Mouse (Mus musculus) heart, adult 2 months (tissue): ENCODE data around the gene Gab2. TPM values are rescaled to one million over a fixed set of nuclear protein-coding genes. Genes with fewer than 3 reads are reported as not detected.

ENCODE experiments used
- DNase-seq, 2 experiments: peaks; one replicate each; pipeline ENCODE4 v3.0.0; 2021
- H3K27ac ChIP-seq: fragments of 200-600 bp; 2 replicates; pipeline ENCODE4 v1.8.1; 2022
- H3K27me3 ChIP-seq: fragments of 200-500 bp; 2 replicates; pipeline ENCODE4 v1.6.1; 2012; ENCODE audit warnings: mild to moderate bottlenecking, low read length, inconsistent platforms, mixed read lengths; ENCODE audit not compliant: control insufficient read depth, insufficient read depth
- H3K36me3 ChIP-seq: fragments of 200-500 bp; 2 replicates; pipeline ENCODE4 v1.6.1; 2012; ENCODE audit warnings: low read length, inconsistent platforms; ENCODE audit not compliant: control insufficient read depth, insufficient read depth
- H3K4me1 ChIP-seq: fragments of 200-500 bp; 2 replicates; pipeline ENCODE4 v1.6.1; 2011; ENCODE audit warnings: low read length; ENCODE audit not compliant: control insufficient read depth, insufficient read depth
- H3K4me3 ChIP-seq: fragments of 200-600 bp; 2 replicates; pipeline ENCODE4 v1.8.1; 2022
- H3K79me2 ChIP-seq: fragments of 200-500 bp; replicated peaks from 2 replicates; pipeline ENCODE4 v1.6.1; 2012; ENCODE audit warnings: mild to moderate bottlenecking, inconsistent platforms, low read length, moderate library complexity, mixed read lengths; ENCODE audit not compliant: control insufficient read depth, insufficient read depth
- H3K9ac ChIP-seq: fragments of 200-500 bp; 2 replicates; pipeline ENCODE4 v1.6.1; 2012; ENCODE audit warnings: low read depth, mild to moderate bottlenecking, control low read depth, inconsistent platforms, low read length, mixed read lengths
- CTCF ChIP-seq: fragments of 200-600 bp; IDR thresholded peaks from 2 replicates; pipeline ENCODE4 v1.8.1; 2022; ENCODE audit warnings: antibody characterized with exemption, mild to moderate bottlenecking, moderate library complexity
- EP300 ChIP-seq: fragments of 200-500 bp; IDR thresholded peaks from 2 replicates; pipeline ENCODE4 v1.6.1; 2011; ENCODE audit warnings: low read depth, low read length, control low read depth; ENCODE audit not compliant: insufficient read depth
- POLR2A ChIP-seq: fragments of 200-500 bp; IDR thresholded peaks from 2 replicates; pipeline ENCODE4 v1.6.1; 2011; ENCODE audit warnings: mild to moderate bottlenecking, low read depth, low read length, control low read depth; ENCODE audit not compliant: insufficient read depth
- WGBS: fragments of 180-500 bp; shearing (Covaris S2); methylation state at CpG from one replicate; pipeline ENCODE4 v1.1.7; 2018; 5-methylcytosine and 5-hydroxymethylcytosine counted together
- intact Hi-C: fragments of 180-260 bp; cut with DNase I; formaldehyde crosslinking; loops from one replicate; pipeline ENCODE4 v1.15.1; 2025
- polyA plus RNA-seq: library from polyadenylated mRNA; depleted of rRNA; stranded (reverse); fragments of >200 nt; gene quantifications from 2 replicates; pipeline ENCODE4 v1.2.3, GENCODE M21; 2012
- total RNA-seq, 2 experiments: library from RNA; stranded (reverse); gene quantifications; 2 replicates each; pipeline ENCODE4 v1.2.3; 2021

Gab2 gene
- total and polyA plus RNA-seq, 3 experiments: 15.9 to 17.6 (median 16.4) TPM

GRCm38 (mm10) chr7:97136453-97136852 is 55.1 kb downstream of the Gab2 start:
- TF ChIP-seq POLR2A: no peak
- TF ChIP-seq CTCF: no peak
- no peak for TF ChIP-seq EP300
- WGBS: 67% methylated on average over 3 of the region's 3 CpGs

GRCm38 (mm10) chr7:97151082-97151813 is 69.9 kb downstream of the Gab2 start:
- H3K36me3 ChIP-seq: peaks cover 5% of the 10 kb centered on the region
- H3K9ac ChIP-seq: no peak overlapping the region
- 74% methylated on average over 2 of the region's 2 CpGs for WGBS
- peaks cover 4% of the 10 kb centered on the region for H3K4me1 ChIP-seq
- no peaks in the 10 kb centered on the region for H3K79me2 ChIP-seq
- intact Hi-C loops: no loop called here
- no peaks in the 10 kb centered on the region for H3K27me3 ChIP-seq
- DNase-seq: no peak
- H3K27ac ChIP-seq: no peak overlapping the region
- TF ChIP-seq POLR2A (no peak), EP300 (no peak), CTCF (no peak)
- no peak overlapping the region for H3K4me3 ChIP-seq

More at GRCm38 (mm10) chr7:97136453-97136852, 55.1 kb downstream of the Gab2 start:
- no peaks in the 10 kb centered on the region; the same call in 1 of the 2 replicates for H3K4me1 ChIP-seq
- H3K36me3 ChIP-seq: no peaks in the 10 kb centered on the region
- no peaks in the 10 kb centered on the region for H3K27me3 ChIP-seq
- no peak overlapping the region for H3K4me3 ChIP-seq
- no peak overlapping the region for H3K9ac ChIP-seq
- no peaks in the 10 kb centered on the region; the same call in 1 of the 2 replicates for H3K79me2 ChIP-seq
- no peak for DNase-seq
- intact Hi-C loops: no loop called here
- no peak overlapping the region for H3K27ac ChIP-seq

DNA sequence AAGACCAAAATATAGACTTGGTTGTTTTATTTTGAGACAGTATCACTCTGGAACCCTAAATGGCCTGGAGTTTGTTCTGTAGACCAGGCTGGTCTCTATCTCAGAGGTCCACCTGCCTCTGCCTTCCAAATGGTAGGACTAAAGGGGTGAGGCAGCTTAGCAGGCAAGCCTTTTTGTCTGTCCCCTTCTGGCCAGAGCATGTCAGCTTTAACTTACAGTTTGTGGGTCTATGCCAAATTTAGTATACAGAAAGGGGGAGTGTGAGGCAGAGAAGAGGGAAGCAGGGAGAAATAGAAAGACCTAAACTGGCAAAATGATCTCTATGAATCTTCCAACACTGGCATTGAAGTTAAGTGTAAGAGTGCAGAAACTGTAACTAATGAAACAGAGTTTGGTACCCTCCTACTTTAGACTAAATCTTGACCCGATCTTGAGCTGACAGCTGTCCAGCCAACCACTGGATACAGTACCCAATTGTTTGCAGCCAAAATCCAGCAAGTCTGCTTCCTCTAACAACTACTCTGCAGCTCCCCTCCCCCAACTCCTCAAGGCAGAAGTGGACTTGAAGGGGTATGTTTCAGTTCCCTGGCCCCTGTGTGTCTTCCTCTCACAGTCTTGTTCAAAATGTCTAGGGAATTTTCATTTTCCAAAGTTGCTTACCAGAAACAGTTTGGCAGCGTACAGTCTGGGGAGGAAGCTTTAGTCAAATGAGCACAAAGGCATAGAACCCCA is 73.5 kb downstream of the Gab2 start:
- peaks cover 4% of the 10 kb centered on the region for H3K4me1 ChIP-seq
- peaks cover 5% of the 10 kb centered on the region for H3K36me3 ChIP-seq
- no peak overlapping the region for H3K4me3 ChIP-seq
- no peaks in the 10 kb centered on the region for H3K79me2 ChIP-seq
- peak in 1 of 2 experiments; percentile 56 for DNase-seq
- TF ChIP-seq EP300 (no peak), CTCF (no peak), POLR2A (no peak)
- intact Hi-C loops: no loop called here
- no peaks in the 10 kb centered on the region for H3K27me3 ChIP-seq
- peak overlapping the region; percentile 1; the same call in 1 of the 2 replicates for H3K27ac ChIP-seq
- no peak overlapping the region for H3K9ac ChIP-seq
- WGBS: 29% methylated on average over 2 of the region's 2 CpGs

DNA sequence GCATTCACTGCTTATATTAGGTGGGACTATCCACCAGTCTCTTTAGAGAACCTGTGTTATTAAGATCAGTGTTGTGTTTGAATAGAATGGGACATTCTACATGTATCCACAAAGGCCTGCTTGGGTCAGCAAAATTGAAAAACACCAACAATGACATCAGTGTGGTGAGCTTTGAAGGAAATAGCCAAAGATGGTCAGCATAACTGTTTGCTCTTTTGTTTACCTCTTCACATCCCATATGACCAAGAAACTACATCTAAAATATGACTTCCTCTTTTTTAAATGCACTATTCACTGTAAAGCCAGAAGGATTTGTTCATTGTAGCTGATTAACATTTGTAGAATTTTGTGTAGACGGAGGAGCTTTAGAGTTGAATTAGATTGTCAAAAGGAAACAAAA is 82.9 kb downstream of the Gab2 start:
- Histone ChIP-seq H3K4me3 (no peak overlapping the region), H3K79me2 (peaks cover 3% of the 10 kb centered on the region; the same call in 1 of the 2 replicates), H3K9ac (no peak overlapping the region), H3K27ac (peak overlapping the region; percentile 29; the same call in 1 of the 2 replicates), H3K27me3 (no peaks in the 10 kb centered on the region), H3K4me1 (peaks cover 2% of the 10 kb centered on the region), H3K36me3 (peaks cover 6% of the 10 kb centered on the region)
- no peak for DNase-seq
- TF ChIP-seq CTCF (no peak), EP300 (no peak), POLR2A (no peak)
- WGBS: 89% methylated on average over 1 of the region's 1 CpGs
- intact Hi-C loops: no loop called here

DNA sequence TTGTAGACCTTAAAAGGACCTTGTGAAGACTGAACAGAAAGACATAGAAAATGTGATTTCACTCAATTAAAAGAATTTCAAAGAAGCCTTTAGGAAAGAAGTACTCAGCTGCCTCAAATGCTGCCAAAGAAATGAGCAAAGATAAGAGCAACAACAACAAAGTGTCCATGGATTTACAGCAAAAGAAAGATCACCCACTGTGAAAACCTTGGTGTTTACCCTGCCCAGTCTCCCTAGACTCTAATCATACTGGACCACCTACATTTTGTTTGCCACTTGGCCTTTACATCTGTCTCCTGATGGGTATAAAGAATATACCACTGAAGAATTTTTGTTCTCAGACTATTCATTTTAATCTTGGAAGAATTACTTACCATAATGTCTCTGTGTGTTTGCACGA is 89.7 kb downstream of the Gab2 start:
- no peak overlapping the region for H3K9ac ChIP-seq
- H3K79me2 ChIP-seq: peaks cover 3% of the 10 kb centered on the region; the same call in 1 of the 2 replicates
- intact Hi-C loops: loop anchor here (5.0 kb wide), 2 partner anchors 76 to 84 kb away; no protein-coding TSS in a partner anchor
- no peak overlapping the region for H3K4me3 ChIP-seq
- peaks cover 24% of the 10 kb centered on the region for H3K36me3 ChIP-seq
- DNase-seq: no peak
- H3K4me1 ChIP-seq: peaks cover 14% of the 10 kb centered on the region
- TF ChIP-seq CTCF: no peak
- TF ChIP-seq EP300: no peak
- no peak for TF ChIP-seq POLR2A
- H3K27ac ChIP-seq: peak overlapping the region; percentile 86
- 80% methylated on average over 1 of the region's 1 CpGs for WGBS
- no peaks in the 10 kb centered on the region for H3K27me3 ChIP-seq

DNA sequence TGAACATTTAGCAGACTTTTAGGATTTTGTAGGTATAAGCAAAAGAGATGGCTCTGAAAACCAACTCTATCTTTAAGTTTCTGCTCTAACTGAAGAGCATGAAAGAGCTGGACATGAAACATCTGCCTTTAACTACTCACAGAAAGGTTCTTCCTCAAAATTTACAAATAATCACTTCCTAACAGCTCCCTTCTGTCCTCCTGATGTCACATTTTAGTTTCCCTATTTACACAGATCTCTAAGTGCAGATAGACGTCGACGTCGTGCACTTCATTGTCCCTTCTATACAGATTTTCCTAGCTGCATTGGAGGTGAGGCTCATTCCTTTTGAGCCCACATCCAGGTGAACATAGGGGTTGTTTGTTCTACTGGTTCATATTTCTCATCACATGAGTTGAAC is 90.3 kb downstream of the Gab2 start:
- TF ChIP-seq POLR2A (no peak), CTCF (no peak), EP300 (no peak)
- WGBS: 22% methylated on average over 4 of the region's 4 CpGs
- H3K36me3 ChIP-seq: peaks cover 24% of the 10 kb centered on the region
- no peak overlapping the region for H3K4me3 ChIP-seq
- H3K27ac ChIP-seq: peak overlapping the region; percentile 86
- DNase-seq: no peak
- H3K27me3 ChIP-seq: no peaks in the 10 kb centered on the region
- H3K79me2 ChIP-seq: peaks cover 3% of the 10 kb centered on the region; the same call in 1 of the 2 replicates
- intact Hi-C loops: loop anchor here (5.0 kb wide), 2 partner anchors 76 to 84 kb away; no protein-coding TSS in a partner anchor
- H3K4me1 ChIP-seq: peaks cover 14% of the 10 kb centered on the region
- H3K9ac ChIP-seq: peak overlapping the region; percentile 57
